Comparison of ENCODE assay signal across 22 mouse cellular contexts in genomic region chr3:21292774-21293173, GRCm38 (mm10).
"Had no signal": no experiment of that assay in that cellular context is flagged by ENCODE, and none has a peak within 500 bp of the region (broad histone marks: within the 10 kb centered on the region; RNA-seq: fewer than 3 reads in every experiment).

No protein-coding gene starts in this region.

- H3K27ac ChIP-seq: limb, embryonic 12.5 days; limb, embryonic 15.5 days; liver, embryonic 14.5 days; macrophage; midbrain, embryonic 12.5 days; neural tube, embryonic 13.5 days; stomach, embryonic 15.5 days had no signal

- H3K27me3 ChIP-seq: limb, embryonic 12.5 days; limb, embryonic 15.5 days; midbrain, embryonic 12.5 days; neural tube, embryonic 13.5 days; stomach, embryonic 15.5 days had no signal

- H3K4me2 ChIP-seq: limb, embryonic 12.5 days; limb, embryonic 15.5 days; liver, embryonic 11.5 days; lung, embryonic 14.5 days; midbrain, embryonic 12.5 days; neural tube, embryonic 13.5 days; stomach, embryonic 15.5 days had no signal

- H3K9ac ChIP-seq: limb, embryonic 12.5 days; limb, embryonic 15.5 days; liver, embryonic 14.5 days; liver, postnatal 0 days; lung, embryonic 14.5 days; midbrain, embryonic 12.5 days; neural tube, embryonic 13.5 days; stomach, embryonic 15.5 days had no signal

- H3K9me3 ChIP-seq: limb, embryonic 12.5 days; limb, embryonic 15.5 days; midbrain, embryonic 12.5 days; neural tube, embryonic 13.5 days; stomach, embryonic 15.5 days had no signal

- ATAC-seq: intestine, embryonic 16.5 days; liver, postnatal 0 days; lung, postnatal 0 days had no signal

- H3K36me3 ChIP-seq: limb, embryonic 12.5 days; limb, embryonic 15.5 days; midbrain, embryonic 12.5 days; neural tube, embryonic 13.5 days; stomach, embryonic 15.5 days had no signal

- DNase-seq: kidney, adult 18-20 months; kidney, adult 9 months; kidney, postnatal 14 days; kidney, postnatal 4 days; left cerebral cortex, postnatal 4 days; liver, postnatal 0 days; lung, embryonic 14.5 days; right cerebral cortex, adult 18-20 months; right cerebral cortex, postnatal 25 days; spleen, adult 18-20 months; thymus, postnatal 25 days had no signal

- H3K4me1 ChIP-seq: limb, embryonic 12.5 days; limb, embryonic 15.5 days; midbrain, embryonic 12.5 days; neural tube, embryonic 13.5 days; stomach, embryonic 15.5 days had no signal

- H3K4me3 ChIP-seq: limb, embryonic 12.5 days; limb, embryonic 15.5 days; midbrain, embryonic 12.5 days; myocyte; neural tube, embryonic 13.5 days; stomach, embryonic 15.5 days had no signal
